Mouse (Mus musculus): Measurements from ENCODE around the gene Cpxm2. TPM values are rescaled to one million over a fixed set of nuclear protein-coding genes. Genes with fewer than 3 reads are reported as not detected.
A peak's percentile ranks its signal among the peaks of the same experiment; 100 is the strongest.

The Cpxm2 gene
- total RNA-seq, 2 experiments from 2014 or later = 14.3 to 17.2 TPM

GRCm38 (mm10) chr7:132145227-132145800, 9.2 kb downstream of the Cpxm2 start:
- DNase-seq = no peak

GRCm38 (mm10) chr7:132128687-132129086, 25.9 kb downstream of the Cpxm2 start:
- no peak for DNase-seq

- DNase-seq = no peak
These were observed 29.6 kb downstream of the Cpxm2 start for GRCm38 (mm10) chr7:132124948-132125347.

- no peak for DNase-seq
These were observed 31.3 kb downstream of the Cpxm2 start for GRCm38 (mm10) chr7:132123211-132123610.

- no peak for DNase-seq
These were observed 34.7 kb downstream of the Cpxm2 start for GRCm38 (mm10) chr7:132119817-132120216.

- DNase-seq = peak in 1 of 2 experiments; percentile 10
These were observed 42.8 kb downstream of the Cpxm2 start for GRCm38 (mm10) chr7:132111770-132112169.

- DNase-seq = no peak
These were observed 44.2 kb downstream of the Cpxm2 start for GRCm38 (mm10) chr7:132110308-132110707.

GRCm38 (mm10) chr7:132106891-132107290, 47.6 kb downstream of the Cpxm2 start:
- DNase-seq = no peak

- no peak for DNase-seq
These were observed 49.2 kb downstream of the Cpxm2 start for GRCm38 (mm10) chr7:132105326-132105725.

- DNase-seq = no peak
These were observed 56.1 kb downstream of the Cpxm2 start for GRCm38 (mm10) chr7:132098441-132098840.

- DNase-seq = peak in 1 of 2 experiments; percentile 4
These were observed 59.9 kb downstream of the Cpxm2 start for GRCm38 (mm10) chr7:132094666-132095065.

- peak in 1 of 2 experiments; percentile 20 for DNase-seq
These were observed 63.0 kb downstream of the Cpxm2 start for GRCm38 (mm10) chr7:132091551-132091950.

- DNase-seq = peak in 1 of 2 experiments; percentile 7
These were observed 65.9 kb downstream of the Cpxm2 start for GRCm38 (mm10) chr7:132088606-132089005.

GRCm38 (mm10) chr7:132088181-132088580, 66.4 kb downstream of the Cpxm2 start:
- peak in 1 of 2 experiments; percentile 27 for DNase-seq

GRCm38 (mm10) chr7:132075825-132076224, 78.7 kb downstream of the Cpxm2 start:
- DNase-seq = no peak

GRCm38 (mm10) chr7:132074503-132074902, 80.0 kb downstream of the Cpxm2 start:
- no peak for DNase-seq

- peak; percentile 40 to 48 for DNase-seq
These were observed 83.5 kb downstream of the Cpxm2 start for GRCm38 (mm10) chr7:132070877-132071625.

GRCm38 (mm10) chr7:132067951-132068350, 86.6 kb downstream of the Cpxm2 start:
- peak in 1 of 2 experiments; percentile 7 for DNase-seq

GRCm38 (mm10) chr7:132067511-132067910, 87.0 kb downstream of the Cpxm2 start:
- peak; percentile 54 to 55 for DNase-seq

GRCm38 (mm10) chr7:132060116-132060515, 94.4 kb downstream of the Cpxm2 start:
- DNase-seq = peak in 1 of 2 experiments; percentile 19

- no peak for DNase-seq
These were observed 98.0 kb downstream of the Cpxm2 start for GRCm38 (mm10) chr7:132056565-132056964.

- no peak for DNase-seq
These were observed 107.9 kb downstream of the Cpxm2 start for GRCm38 (mm10) chr7:132046662-132047061.

- no peak for DNase-seq
These were observed 122.5 kb downstream of the Cpxm2 start for GRCm38 (mm10) chr7:132031940-132032531.
